Mouse (Mus musculus): Measurements from ENCODE around the gene Nfat5.

Gene Nfat5

GRCm38 (mm10) chr8:107292928-107293601 is at the start of gene Nfat5:
Gene Nfat5 (plus strand): TSS chr8:107293470.
- peak; percentile 90 to 91 for DNase-seq

- DNase-seq = no peak
These were observed 49.1 kb upstream of the Nfat5 start for GRCm38 (mm10) chr8:107244218-107244617.

DNA sequence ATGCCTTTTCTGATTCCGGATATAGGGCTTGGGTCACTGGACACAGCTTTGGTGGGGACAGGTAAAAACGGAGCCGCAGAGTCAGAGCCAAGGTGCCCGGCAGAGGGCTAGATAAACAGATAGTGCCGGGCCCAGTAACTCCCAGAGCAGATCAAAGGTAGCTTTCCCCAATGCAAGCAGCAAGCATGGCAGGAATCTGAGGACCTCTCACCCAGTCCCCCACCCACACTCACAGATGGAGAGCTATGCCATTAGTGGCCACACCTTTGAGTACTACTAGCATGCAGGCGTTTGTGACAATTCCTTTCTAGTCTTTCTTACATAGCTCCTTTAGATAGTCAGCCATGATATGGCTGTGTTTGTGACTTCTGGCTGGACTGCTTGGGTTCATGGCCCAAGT is 44.8 kb upstream of the Nfat5 start:
- no peak for DNase-seq

- DNase-seq = no peak
These were observed 41.7 kb upstream of the Nfat5 start for GRCm38 (mm10) chr8:107251481-107252104.

DNA sequence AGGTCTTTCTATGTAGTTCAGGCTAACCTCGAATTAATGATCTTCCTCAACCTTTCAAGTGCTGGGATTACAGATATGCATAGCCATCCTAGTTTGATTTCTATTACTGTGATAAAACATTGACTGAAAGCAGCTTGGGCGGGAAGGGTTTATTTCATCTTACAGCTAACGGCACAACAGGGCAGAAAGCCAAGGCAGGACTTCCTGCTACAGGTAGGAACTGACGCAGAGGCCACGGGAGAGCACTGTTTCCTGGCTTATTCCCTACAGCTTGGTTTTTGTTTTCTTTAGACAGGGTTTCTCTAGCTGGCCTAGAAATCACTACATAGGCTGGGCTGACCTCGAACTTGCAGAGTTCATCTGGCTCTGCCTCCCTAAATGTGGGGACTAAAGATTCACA is 40.1 kb upstream of the Nfat5 start:
- peak in 1 of 2 experiments; percentile 5 for DNase-seq

DNA sequence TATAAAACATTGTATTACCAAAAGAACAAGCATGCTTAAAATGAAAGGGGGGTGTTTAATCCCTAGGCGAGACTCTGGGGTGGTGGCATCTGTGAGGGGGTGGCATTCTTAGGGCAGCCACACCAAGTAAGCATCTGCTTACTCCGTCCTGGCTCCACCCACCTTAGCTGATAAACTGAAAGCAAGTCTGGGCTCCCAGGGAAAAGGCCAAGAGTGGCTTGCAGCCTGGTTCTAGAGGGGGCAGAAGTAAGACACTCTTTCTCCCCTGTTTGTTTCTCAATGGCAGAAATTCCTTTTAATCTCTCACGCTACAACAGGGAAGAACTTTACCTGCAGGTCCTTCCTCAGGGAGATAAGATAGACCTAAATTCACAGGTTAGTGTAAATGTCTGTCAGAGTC is 38.9 kb upstream of the Nfat5 start:
- DNase-seq = no peak

- no peak for DNase-seq
These were observed 38.3 kb upstream of the Nfat5 start for GRCm38 (mm10) chr8:107254951-107255457.

DNA sequence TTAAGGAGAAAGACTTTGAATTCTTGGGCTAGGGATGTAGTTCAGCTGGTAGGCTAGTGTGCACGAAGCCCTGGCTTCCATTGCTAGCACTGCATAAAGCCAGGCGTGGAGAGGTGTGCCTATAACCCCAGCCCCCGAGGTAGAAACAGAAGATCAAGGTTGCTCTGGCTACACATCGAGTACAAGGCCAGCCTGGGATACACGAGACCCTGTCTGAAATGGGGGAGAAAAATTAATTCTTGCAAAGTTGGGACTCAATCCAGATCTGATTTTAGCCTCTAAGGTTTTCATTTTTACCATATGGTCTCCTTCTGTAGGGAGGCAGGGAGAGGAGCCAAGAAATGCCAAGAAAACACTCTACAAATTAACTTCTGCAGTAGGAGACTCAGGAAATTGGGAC is 36.0 kb upstream of the Nfat5 start:
- DNase-seq = no peak

- no peak for DNase-seq
These were observed 33.1 kb upstream of the Nfat5 start for GRCm38 (mm10) chr8:107260120-107260519.

DNA sequence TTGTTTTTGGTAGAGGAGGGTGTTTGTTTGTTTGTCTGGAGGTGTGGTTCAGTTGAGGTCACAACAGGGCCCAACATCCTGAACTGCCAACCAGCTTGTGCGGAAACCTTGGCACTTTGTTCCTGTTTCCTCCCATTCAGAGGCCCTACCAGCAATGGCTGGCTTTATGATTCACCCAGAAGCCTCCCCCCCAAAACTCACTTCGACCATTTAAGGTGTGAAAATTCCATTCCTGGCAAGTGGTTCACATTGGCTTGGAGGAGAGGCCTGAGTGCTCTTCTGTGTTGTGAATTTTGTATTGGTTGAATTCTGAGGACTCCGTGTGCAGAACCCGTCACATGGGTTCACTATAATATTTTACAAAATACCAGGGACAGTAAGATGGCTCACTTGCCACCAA is 32.1 kb upstream of the Nfat5 start:
- DNase-seq = no peak

GRCm38 (mm10) chr8:107262046-107262705 is 31.1 kb upstream of the Nfat5 start:
- no peak for DNase-seq

- no peak for DNase-seq
These were observed 27.5 kb upstream of the Nfat5 start for GRCm38 (mm10) chr8:107265811-107266210.

GRCm38 (mm10) chr8:107268501-107268900 is 24.8 kb upstream of the Nfat5 start:
- DNase-seq = no peak

- DNase-seq = no peak
These were observed 24.1 kb upstream of the Nfat5 start for GRCm38 (mm10) chr8:107269191-107269590.

DNA sequence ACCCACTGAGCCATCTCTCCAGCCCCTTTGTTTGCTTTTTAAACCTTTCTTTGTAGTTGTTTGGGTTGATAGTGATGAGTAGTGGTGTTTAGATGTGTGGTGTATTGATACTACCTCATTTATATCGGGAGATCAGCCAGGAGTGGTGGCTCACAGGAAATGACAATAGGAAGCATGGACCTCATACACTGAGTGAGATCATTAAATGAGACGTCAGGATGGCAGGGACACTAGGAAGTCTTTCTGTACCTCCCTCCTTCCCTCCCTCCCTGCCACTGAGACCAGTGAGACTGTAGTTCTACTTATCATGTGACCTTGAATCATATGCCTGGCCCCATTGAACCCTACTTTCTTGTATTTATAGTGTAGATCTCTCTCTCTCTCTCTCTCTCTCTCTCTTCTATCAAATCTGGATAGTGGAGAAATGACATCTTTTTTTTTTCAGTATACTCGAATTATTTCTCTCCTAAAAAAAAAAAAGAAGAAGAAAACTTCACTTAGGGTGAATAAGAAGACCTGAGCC is 23.6 kb upstream of the Nfat5 start:
- DNase-seq = no peak

DNA sequence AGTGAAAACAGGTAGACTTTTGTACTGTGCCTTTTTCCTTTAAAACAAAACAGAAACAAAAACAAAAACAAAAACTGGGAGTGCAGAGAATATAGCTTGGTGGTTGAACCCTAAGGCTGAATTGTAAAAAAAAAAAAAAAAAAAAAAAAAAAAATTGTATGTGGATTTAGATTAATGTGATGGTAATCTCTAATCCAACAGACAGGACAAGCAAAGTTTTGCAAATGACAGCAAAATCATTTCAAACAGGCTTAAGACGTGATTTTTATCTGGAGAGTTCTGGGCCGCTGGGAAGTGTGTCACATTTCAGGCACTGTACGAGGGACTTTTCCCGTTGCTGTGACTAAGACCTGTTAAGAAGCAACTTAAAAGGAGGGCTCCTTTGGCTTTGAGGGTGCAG is 23.0 kb upstream of the Nfat5 start:
- no peak for DNase-seq

GRCm38 (mm10) chr8:107270751-107271150 is 22.5 kb upstream of the Nfat5 start:
- no peak for DNase-seq

DNA sequence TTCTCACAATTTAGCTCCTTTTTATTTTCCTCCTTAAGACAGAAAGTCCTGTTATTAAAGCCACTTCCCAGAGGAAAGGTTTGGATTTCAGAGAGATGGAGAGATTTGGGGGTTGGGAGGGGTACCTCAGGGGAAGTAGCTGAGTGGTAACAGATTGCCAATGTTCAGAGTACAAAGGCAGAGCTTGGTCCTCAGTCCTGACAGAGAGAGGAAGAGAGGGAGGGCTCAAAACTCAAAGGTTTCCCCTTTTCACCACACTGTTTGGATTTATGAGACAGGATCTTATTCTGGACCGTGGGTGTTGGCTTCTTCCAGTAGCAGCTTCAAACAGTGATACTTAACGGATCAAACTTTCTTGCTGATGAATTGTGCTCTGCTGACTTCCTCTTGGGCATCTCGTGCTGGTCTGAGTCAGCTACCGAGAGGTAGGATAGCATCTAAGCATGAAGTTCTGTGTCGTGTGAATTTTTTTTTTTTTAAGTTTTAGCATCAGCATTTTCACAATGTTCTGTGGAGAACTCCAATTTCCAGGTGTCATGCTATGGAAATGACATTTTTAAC is 15.9 kb upstream of the Nfat5 start:
- DNase-seq = no peak

GRCm38 (mm10) chr8:107278571-107278970 is 14.7 kb upstream of the Nfat5 start:
- no peak for DNase-seq

DNA sequence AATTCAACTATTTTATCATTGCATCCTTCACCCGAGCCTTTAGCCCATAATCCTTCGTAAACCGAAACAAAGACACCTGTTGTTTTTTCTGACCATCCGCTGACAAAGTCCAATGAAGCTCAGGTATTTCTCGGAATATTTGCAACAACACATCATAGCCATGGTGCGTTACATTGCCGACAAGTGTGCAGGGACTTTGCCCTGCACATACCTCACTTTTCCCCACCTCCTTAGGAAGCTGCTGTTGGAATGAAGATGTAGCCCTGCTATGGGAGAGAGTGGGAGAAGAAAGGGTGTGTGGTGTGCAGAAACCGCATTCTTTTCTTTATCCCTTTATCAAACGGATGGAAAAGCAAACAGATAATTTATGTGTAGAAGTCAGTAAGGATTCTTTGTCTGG is 6.6 kb upstream of the Nfat5 start:
- no peak for DNase-seq

GRCm38 (mm10) chr8:107287522-107287921 is 5.7 kb upstream of the Nfat5 start:
- no peak for DNase-seq

DNA sequence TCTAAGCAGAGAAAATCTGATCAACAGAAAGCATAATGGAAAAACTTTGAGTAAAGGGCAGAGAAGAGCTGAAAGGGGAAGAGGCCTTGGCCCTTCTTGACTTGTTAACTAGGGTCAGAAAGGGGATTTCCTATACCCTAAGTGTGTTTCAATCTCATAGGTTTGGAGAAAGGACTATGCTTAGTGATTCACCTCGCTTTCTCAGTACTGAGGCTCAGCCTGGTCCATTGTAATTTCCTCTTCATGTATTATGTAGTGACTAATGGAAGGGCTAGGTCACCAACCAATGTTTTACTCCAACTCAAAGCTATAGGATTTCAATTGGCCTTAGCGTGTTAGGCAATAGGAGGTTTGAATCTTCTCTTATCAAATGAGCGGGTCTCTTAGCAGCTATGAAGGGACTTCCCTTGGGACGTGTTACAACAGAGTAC is 2.1 kb upstream of the Nfat5 start:
- DNase-seq = no peak

All from thymus, adult 18-20 months (tissue).